Mouse (Mus musculus) CH12.LX (cell line): Measurements from ENCODE around the gene Ugt1a6b. TPM values are rescaled to one million over a fixed set of nuclear protein-coding genes. Genes with fewer than 3 reads are reported as not detected.

Experiments
- DNase-seq: peaks from one replicate; pipeline ENCODE4 v3.0.0-alpha.2; 2013; ENCODE audit errors: extremely low read depth
- H3K27ac ChIP-seq: 2 replicates; pipeline ENCODE4 v1.5.1; 2012; ENCODE audit warnings: low read depth, mild to moderate bottlenecking, control low read depth, moderate library complexity; ENCODE audit not compliant: insufficient read depth
- H3K27me3 ChIP-seq: replicated peaks from 2 replicates; pipeline ENCODE3; 2012; ENCODE audit warnings: inconsistent platforms
- H3K36me3 ChIP-seq, 2 experiments: replicated peaks in 1 of 2; 2 replicates each; pipeline versions ENCODE3 to v1.6.1; 2012; ENCODE audit warnings: inconsistent platforms in 1 of 2, low read length in 1 of 2, mild to moderate bottlenecking in 1 of 2, mixed read lengths in 1 of 2, moderate library complexity in 1 of 2; ENCODE audit not compliant: control insufficient read depth in 1 of 2, insufficient read depth in 1 of 2
- H3K4me1 ChIP-seq, 2 experiments: 2 replicates each; pipeline ENCODE4 v1.6.1; 2012; ENCODE audit warnings: inconsistent platforms in 1 of 2, moderate library complexity in 1 of 2; ENCODE audit not compliant: insufficient read depth in 2 of 2, control insufficient read depth in 1 of 2
- H3K4me2 ChIP-seq: 2 replicates; pipeline ENCODE4 v1.6.1; 2012; ENCODE audit warnings: low read depth, mild to moderate bottlenecking, control low read depth; ENCODE audit not compliant: poor library complexity, insufficient read depth, severe bottlenecking
- H3K4me3 ChIP-seq, 3 experiments: fragments of 150-350 bp in 1 of 3; sonication (generic) in 1 of 3; replicated peaks in 1 of 3; 2 replicates each; pipeline versions ENCODE3 to v1.5.1; 2011 to 2012; ENCODE audit warnings: low read depth in 2 of 3, low read length in 2 of 3, mild to moderate bottlenecking in 2 of 3, moderate library complexity in 2 of 3, control low read depth in 1 of 3, improper control_type of control experiment in 1 of 3, inconsistent platforms in 1 of 3, mixed read lengths in 1 of 3; ENCODE audit not compliant: poor library complexity in 1 of 3
- H3K79me2 ChIP-seq: replicated peaks from 2 replicates; pipeline ENCODE4 v1.6.1; 2012; ENCODE audit warnings: mild to moderate bottlenecking, moderate library complexity; ENCODE audit not compliant: control insufficient read depth, poor library complexity, insufficient read depth, severe bottlenecking; ENCODE audit errors: extremely low read depth
- H3K9ac ChIP-seq: 2 replicates; pipeline ENCODE4 v1.6.1; 2012; ENCODE audit warnings: low read depth, mild to moderate bottlenecking, control low read depth, moderate library complexity; ENCODE audit not compliant: insufficient read depth
- H3K9me3 ChIP-seq: replicated peaks from 2 replicates; pipeline ENCODE3; 2012; ENCODE audit warnings: low read length, inconsistent platforms, mixed read lengths
- BHLHE40 ChIP-seq: IDR thresholded peaks from 2 replicates; pipeline ENCODE4 v1.6.1; 2011; ENCODE audit warnings: mild to moderate bottlenecking, low read depth, low read length, improper control_type of control experiment
- CHD1 ChIP-seq: IDR thresholded peaks from 2 replicates; pipeline ENCODE4 v1.6.1; 2012; ENCODE audit warnings: low read depth, low read length, improper control_type of control experiment, inconsistent platforms
- CTCF ChIP-seq, 2 experiments: IDR thresholded peaks in 1 of 2; conservative IDR thresholded peaks in 1 of 2; 2 replicates each; pipeline ENCODE4 v1.5.1; 2011 to 2012; ENCODE audit warnings: low read depth in 2 of 2, low read length in 2 of 2, improper control_type of control experiment in 1 of 2, inconsistent platforms in 1 of 2, mild to moderate bottlenecking in 1 of 2, moderate library complexity in 1 of 2
- E2F4 ChIP-seq: IDR thresholded peaks from 2 replicates; pipeline ENCODE4 v1.6.1; 2011; ENCODE audit warnings: low read depth, low read length, improper control_type of control experiment; ENCODE audit not compliant: insufficient replicate concordance
- EP300 ChIP-seq: IDR thresholded peaks from 2 replicates; pipeline ENCODE4 v1.6.1; 2011; ENCODE audit warnings: low read length, improper control_type of control experiment
- ETS1 ChIP-seq: conservative IDR thresholded peaks from 2 replicates; pipeline ENCODE4 v1.6.1; 2012; ENCODE audit warnings: low read depth, mild to moderate bottlenecking, inconsistent platforms, low read length, improper control_type of control experiment, moderate library complexity
- JUND ChIP-seq: conservative IDR thresholded peaks from 2 replicates; pipeline ENCODE4 v1.6.1; 2011; ENCODE audit warnings: low read depth, low read length, improper control_type of control experiment
- MAX ChIP-seq: IDR thresholded peaks from 2 replicates; pipeline ENCODE4 v1.6.1; 2011; ENCODE audit warnings: low read length, improper control_type of control experiment
- MAZ ChIP-seq: IDR thresholded peaks from 2 replicates; pipeline ENCODE4 v1.6.1; 2012; ENCODE audit warnings: low read depth, mild to moderate bottlenecking, inconsistent platforms, low read length, improper control_type of control experiment, moderate library complexity
- MXI1 ChIP-seq: IDR thresholded peaks from 2 replicates; pipeline ENCODE4 v1.6.1; 2011; ENCODE audit warnings: mild to moderate bottlenecking, low read depth, low read length, improper control_type of control experiment
- MYC ChIP-seq: IDR thresholded peaks from 2 replicates; pipeline ENCODE4 v1.6.1; 2011; ENCODE audit warnings: low read depth, mild to moderate bottlenecking, improper control_type of control experiment, low read length
- NELFE ChIP-seq: IDR thresholded peaks from 2 replicates; pipeline ENCODE4 v1.6.1; 2011; ENCODE audit warnings: low read depth, low read length, improper control_type of control experiment
- PAX5 ChIP-seq: IDR thresholded peaks from 2 replicates; pipeline ENCODE4 v1.6.1; 2012; ENCODE audit warnings: low read length, inconsistent platforms, mixed read lengths
- RAD21 ChIP-seq: IDR thresholded peaks from 2 replicates; pipeline ENCODE4 v1.6.1; 2011; ENCODE audit warnings: low read depth, mild to moderate bottlenecking, low read length, improper control_type of control experiment, moderate library complexity
- SIN3A ChIP-seq: IDR thresholded peaks from 2 replicates; pipeline ENCODE4 v1.6.1; 2012; ENCODE audit warnings: low read length, improper control_type of control experiment, inconsistent platforms
- TBP ChIP-seq: conservative IDR thresholded peaks from 2 replicates; pipeline ENCODE4 v1.6.1; 2011; ENCODE audit warnings: low read depth, low read length, improper control_type of control experiment
- UBTF ChIP-seq: IDR thresholded peaks from 2 replicates; pipeline ENCODE4 v1.6.1; 2012; ENCODE audit warnings: low read depth, mild to moderate bottlenecking, inconsistent platforms, low read length, improper control_type of control experiment, moderate library complexity
- ZC3H11A ChIP-seq: IDR thresholded peaks from 2 replicates; pipeline ENCODE4 v1.6.1; 2012; ENCODE audit warnings: low read depth, mild to moderate bottlenecking, inconsistent platforms, low read length, improper control_type of control experiment
- ZKSCAN1 ChIP-seq: IDR thresholded peaks from 2 replicates; pipeline ENCODE4 v1.6.1; 2012; ENCODE audit warnings: low read depth, inconsistent platforms, low read length, improper control_type of control experiment, borderline replicate concordance
- ZNF384 ChIP-seq: IDR thresholded peaks from 2 replicates; pipeline ENCODE4 v1.6.1; 2012; ENCODE audit warnings: low read depth, low read length, improper control_type of control experiment, inconsistent platforms
- dilution Hi-C: fragments of 300-500 bp; cut with MboI; formaldehyde crosslinking; loops from 2 replicates; pipeline ENCODE4 v1.14.3; 2020; ENCODE audit warnings: low sequenced_read_pairs; ENCODE audit not compliant: extremely low pct_unique_long_range_greater_than_20kb, extremely low pct_ligation_motif_present
- in situ Hi-C: fragments of 300-500 bp; cut with MboI; formaldehyde crosslinking; loops from 3 replicates; pipeline ENCODE4 v1.14.3; 2019; ENCODE audit warnings: low sequenced_read_pairs, low pct_ligation_motif_present, low pct_unique_long_range_greater_than_20kb, mixed read lengths
- polyA plus RNA-seq: library from polyadenylated mRNA; unstranded; fragments of >175 nt; gene quantifications from 2 replicates; pipeline ENCODE4 v1.2.1, GENCODE M21; 2012; ENCODE audit warnings: low read depth; ENCODE audit not compliant: insufficient read length
- total RNA-seq, 2 experiments: library from RNA; depleted of rRNA; stranded (reverse); fragments of 300-350 nt in 1 of 2; fragments of >200 nt in 1 of 2; gene quantifications; 2 replicates each; pipeline ENCODE4 v1.2.3; 2012 to 2014

Gene Ugt1a6b
- total and polyA plus RNA-seq, 3 experiments: 0.13 to 0.26 TPM; not detected in 1

DNA sequence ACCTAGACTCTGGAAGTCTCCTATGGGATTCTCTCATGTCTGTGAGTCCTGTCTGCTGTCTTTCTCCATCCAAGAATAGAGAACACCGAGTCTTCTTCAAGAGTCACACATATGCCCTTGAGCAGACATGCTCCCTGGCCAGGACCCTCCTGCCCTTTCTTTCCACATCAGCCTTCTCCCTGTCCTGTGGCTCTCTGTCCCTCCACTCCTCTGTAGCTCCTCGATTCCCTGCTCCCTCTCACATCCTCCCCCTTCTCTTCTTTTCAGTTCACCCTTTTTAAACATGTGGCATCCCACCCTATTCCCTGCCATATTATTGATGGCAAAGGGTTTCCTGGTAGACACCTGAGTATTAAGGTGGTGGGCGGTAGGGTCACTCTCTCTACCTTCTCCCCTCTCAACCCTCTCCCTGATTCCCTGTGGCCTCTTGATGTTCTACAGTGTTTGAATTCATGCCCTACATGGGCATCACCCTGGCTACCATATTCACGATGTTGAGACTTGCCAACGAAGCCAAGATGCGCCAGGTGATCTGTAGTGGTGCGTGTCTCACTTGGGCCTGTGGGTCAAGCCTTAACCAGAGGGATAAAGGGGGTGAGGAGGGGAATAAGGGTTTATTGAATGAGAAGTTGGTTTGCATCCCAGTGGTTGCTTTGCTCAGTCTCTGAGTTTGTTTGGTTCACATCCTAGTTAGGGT is 128.9 kb downstream of the Ugt1a6b start:
- in situ Hi-C loops (no loop called here), dilution Hi-C loops (no loop called here)
- TF ChIP-seq NELFE (no peak), MXI1 (no peak), ZNF384 (no peak), E2F4 (no peak), BHLHE40 (no peak), PAX5 (no peak), UBTF (no peak), ZC3H11A (no peak), TBP (no peak)

DNA sequence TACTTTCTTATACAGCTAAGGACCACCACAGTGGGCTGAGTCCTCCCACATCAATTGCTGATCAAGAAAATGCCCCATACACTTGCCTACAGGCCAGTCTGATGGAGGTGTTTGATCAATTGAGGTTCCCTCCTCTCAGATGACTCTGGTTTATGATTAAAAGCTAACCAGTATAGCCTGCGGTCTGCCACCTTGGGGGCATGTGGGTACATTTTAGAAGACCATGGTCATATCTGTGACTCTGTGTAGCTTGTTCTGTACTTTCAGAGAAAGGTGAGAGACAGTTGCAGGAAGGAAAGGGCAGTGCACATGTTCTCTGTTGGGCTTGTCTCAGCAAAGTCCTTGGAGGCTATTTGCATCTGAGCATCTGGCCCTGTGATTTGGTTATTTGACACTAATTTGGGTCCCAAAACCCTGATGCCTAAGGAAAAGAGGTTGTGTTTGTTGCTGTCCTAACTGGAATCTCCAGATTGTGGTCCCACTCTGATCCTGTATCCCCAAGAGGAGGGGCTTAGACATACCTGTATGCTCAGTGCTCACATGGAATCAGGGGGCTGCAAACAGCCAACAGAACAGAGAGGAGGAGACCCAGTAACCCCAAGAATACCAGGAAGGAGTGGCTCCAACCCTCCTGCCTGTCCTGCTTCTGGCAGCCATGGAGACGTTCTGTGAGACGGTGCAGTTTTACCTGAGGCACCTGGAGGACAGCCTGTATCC is 129.8 kb downstream of the Ugt1a6b start:
- Histone ChIP-seq H3K36me3 (no peaks in the 10 kb centered on the region), H3K27me3 (peaks cover 15% of the 10 kb centered on the region), H3K4me2 (no peak overlapping the region), H3K4me3 (no peak overlapping the region), H3K27ac (no peak overlapping the region), H3K9me3 (peaks cover 76% of the 10 kb centered on the region), H3K9ac (no peak overlapping the region), H3K79me2 (no peaks in the 10 kb centered on the region), H3K4me1 (no peaks in the 10 kb centered on the region)
- TF ChIP-seq NELFE: no peak
- no peak for TF ChIP-seq MAX
- TF ChIP-seq UBTF: no peak
- TF ChIP-seq MYC: no peak
- no peak for TF ChIP-seq JUND
- no peak for TF ChIP-seq ZKSCAN1
- TF ChIP-seq SIN3A: no peak
- TF ChIP-seq EP300: no peak
- no peak for TF ChIP-seq BHLHE40
- no peak for TF ChIP-seq E2F4
- TF ChIP-seq MAZ: no peak
- TF ChIP-seq RAD21: no peak
- no peak for TF ChIP-seq ETS1
- no peak for TF ChIP-seq CTCF (conservative IDR thresholded peaks at IDR 0.05 in 1 of 2, IDR thresholded peaks at IDR 0.05 in 1 of 2; ENCODE audit: low read depth in 2 of 2, low read length in 2 of 2)
- no peak for TF ChIP-seq CHD1
- no peak for TF ChIP-seq ZNF384
- no peak for DNase-seq
- dilution Hi-C loops: no loop called here
- in situ Hi-C loops: no loop called here

More for the DNA sequence above, 128.9 kb downstream of the Ugt1a6b start:
- Histone ChIP-seq H3K4me3 (no peak overlapping the region), H3K27ac (no peak overlapping the region), H3K79me2 (no peaks in the 10 kb centered on the region), H3K9me3 (peaks cover 72% of the 10 kb centered on the region), H3K9ac (no peak overlapping the region), H3K4me2 (no peak overlapping the region), H3K4me1 (0 out of 4 replicates have a peak, but pooled peaks cover 0 to 2% of the 10 kb centered on the region in 2 experiments), H3K27me3 (peaks cover 8% of the 10 kb centered on the region), H3K36me3 (no peaks in the 10 kb centered on the region)
- no peak for DNase-seq
